Mouse (Mus musculus) bone marrow, adult 2 months (tissue): ENCODE results near the gene Kcna10. TPM values are rescaled to one million over a fixed set of nuclear protein-coding genes. Genes with fewer than 3 reads are reported as not detected.

Source experiments
- H3K27ac ChIP-seq: fragments of 200-500 bp; 2 replicates; pipeline ENCODE4 v1.5.1; 2012; ENCODE audit warnings: low read depth, mild to moderate bottlenecking, control low read depth, inconsistent platforms, low read length; ENCODE audit not compliant: control insufficient read depth, poor library complexity, insufficient read depth
- H3K4me1 ChIP-seq: fragments of 200-500 bp; 2 replicates; pipeline ENCODE4 v1.6.1; 2011; ENCODE audit warnings: low read length; ENCODE audit not compliant: control insufficient read depth, insufficient read depth
- H3K4me3 ChIP-seq: fragments of 200-500 bp; replicated peaks from 2 replicates; pipeline ENCODE3; 2011; ENCODE audit warnings: mild to moderate bottlenecking, low read depth, low read length, control low read depth; ENCODE audit not compliant: control insufficient read depth
- CTCF ChIP-seq: fragments of 200-500 bp; IDR thresholded peaks from 2 replicates; pipeline ENCODE4 v1.5.1; 2011; ENCODE audit warnings: low read length, control low read depth; ENCODE audit not compliant: control insufficient read depth, insufficient read depth
- POLR2A ChIP-seq: fragments of 200-500 bp; IDR thresholded peaks from 2 replicates; pipeline ENCODE4 v1.6.1; 2011; ENCODE audit warnings: low read depth, mild to moderate bottlenecking, control low read depth, low read length, borderline replicate concordance; ENCODE audit not compliant: control insufficient read depth
- WGBS: fragments of 180-500 bp; shearing (Covaris S2); methylation state at CpG from one replicate; pipeline ENCODE4 v1.1.7; 2018; 5-methylcytosine and 5-hydroxymethylcytosine counted together
- polyA plus RNA-seq: library from polyadenylated mRNA; stranded (reverse); fragments of >200 nt; gene quantifications from 2 replicates; pipeline ENCODE4 v1.2.4, GENCODE M21; 2011; ENCODE audit warnings: low replicate concordance; ENCODE audit not compliant: missing spikeins, insufficient read depth, insufficient read length

Kcna10 gene
- polyA plus RNA-seq, 1 experiment: not detected

DNA sequence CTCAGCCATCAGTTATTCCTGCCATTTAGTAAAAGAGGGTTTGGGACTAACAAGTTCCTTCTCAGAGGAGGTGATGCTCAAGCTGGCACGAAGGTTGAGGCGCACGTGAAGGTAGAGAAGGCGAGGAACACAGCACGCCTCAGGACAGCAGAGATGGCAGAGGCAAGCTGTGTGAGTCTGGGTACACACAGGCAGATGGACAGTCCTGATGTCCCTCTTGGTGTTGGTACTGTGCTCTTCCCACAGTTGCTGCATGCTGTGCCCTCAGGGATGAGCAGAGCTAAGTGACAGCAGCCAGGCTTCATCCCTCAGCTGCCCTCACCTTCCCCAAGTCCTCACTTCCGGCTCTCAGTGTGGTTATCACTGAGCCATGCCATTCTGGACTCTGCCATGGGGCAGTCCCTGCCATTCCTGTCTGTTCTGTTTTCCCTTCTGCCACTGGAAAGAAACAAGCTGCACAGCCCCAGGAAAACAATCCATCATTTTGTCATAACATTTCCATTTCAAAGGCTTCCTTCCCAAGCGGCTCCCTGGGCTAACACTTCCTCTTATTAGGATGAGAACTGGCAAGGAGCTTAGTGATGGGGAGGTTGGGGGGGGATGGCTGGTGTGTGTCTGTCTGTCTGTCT lies 24.9 kb downstream of the Kcna10 start:
- Histone ChIP-seq H3K4me1 (no peaks in the 10 kb centered on the region), H3K4me3 (no peak overlapping the region), H3K27ac (no peak overlapping the region)
- WGBS: 68% methylated on average over 7 of the region's 7 CpGs
- no peak for TF ChIP-seq CTCF
- no peak for TF ChIP-seq POLR2A

DNA sequence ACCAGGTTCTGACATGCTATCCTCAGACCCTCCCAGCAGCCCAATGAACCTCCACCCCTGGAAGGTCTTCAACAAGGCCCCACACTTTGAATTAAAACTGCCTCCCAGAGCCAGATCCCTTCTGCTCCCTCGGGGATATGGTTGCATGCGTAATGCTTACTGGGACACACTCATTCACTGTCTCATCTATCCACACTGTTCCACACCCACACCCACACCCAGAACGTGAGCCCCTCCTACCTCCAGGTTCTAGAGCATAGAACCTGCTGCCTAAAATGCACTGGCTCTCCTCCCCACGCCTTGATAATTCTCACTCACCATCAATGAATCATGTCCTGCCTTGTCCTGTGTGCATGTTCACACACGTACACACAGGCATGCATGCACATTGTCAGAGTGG lies 31.8 kb downstream of the Kcna10 start:
- Histone ChIP-seq H3K4me3 (no peak overlapping the region), H3K4me1 (no peaks in the 10 kb centered on the region), H3K27ac (no peak overlapping the region)
- TF ChIP-seq POLR2A (no peak), CTCF (no peak)
- WGBS: 79% methylated on average over 5 of the region's 5 CpGs

DNA sequence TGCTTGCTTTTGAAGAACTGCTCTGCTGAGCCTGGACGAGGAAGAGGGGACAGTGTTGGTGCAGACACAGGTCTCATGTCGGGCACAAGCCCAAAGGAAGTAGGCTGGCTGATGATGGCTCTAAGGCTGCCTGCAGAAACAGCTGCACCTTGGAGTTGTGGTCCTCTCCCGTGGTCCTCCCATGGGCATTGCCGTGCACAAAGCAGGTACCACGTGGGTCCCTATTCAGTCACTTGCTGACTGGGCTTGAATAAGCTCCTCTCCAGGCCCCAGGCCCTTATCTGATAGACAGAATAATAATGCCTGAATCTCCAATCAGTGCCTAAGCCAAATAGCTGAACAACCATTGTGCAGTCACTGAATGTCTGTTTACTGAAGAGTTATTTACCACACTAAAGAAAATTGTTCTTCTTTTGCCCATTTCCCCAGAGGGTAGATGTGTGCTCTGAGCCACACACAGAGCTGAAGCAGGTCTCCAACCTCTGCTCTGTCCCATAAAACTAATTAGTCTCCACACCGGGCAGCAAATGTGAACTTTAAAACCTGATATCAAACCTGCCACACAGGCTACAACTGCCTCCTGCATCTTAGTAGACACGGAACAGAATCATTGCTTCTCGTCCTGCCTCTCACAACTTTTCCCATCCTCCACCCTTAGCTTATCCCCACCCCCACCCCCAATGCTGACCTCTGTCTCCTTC lies 33.7 kb downstream of the Kcna10 start:
- no peaks in the 10 kb centered on the region for H3K4me1 ChIP-seq
- no peak overlapping the region for H3K27ac ChIP-seq
- H3K4me3 ChIP-seq: no peak overlapping the region
- TF ChIP-seq CTCF: no peak
- no peak for TF ChIP-seq POLR2A
- whole genome bisulfite sequencing: 66% methylated on average over 8 of the region's 8 CpGs

DNA sequence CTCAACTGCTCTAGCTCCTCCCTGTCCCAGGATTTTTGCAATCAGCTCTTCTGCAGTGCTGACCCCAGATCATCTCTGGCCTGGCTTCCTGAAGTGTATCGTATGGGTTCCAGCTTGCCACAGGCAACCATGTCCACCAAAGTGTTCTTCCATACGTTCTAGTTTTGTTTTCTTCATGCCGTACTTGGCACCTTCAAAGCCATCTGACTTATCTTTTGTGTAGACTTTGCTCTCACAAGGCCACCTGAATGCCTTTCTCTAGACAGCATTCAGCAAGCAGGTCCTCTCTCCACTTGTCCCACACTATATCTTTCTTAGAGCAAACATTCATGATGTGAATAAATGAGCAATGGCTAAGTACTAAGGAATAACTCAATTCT lies 34.2 kb downstream of the Kcna10 start:
- TF ChIP-seq POLR2A (no peak), CTCF (no peak)
- 76% methylated on average over 3 of the region's 3 CpGs for WGBS
- H3K4me3 ChIP-seq: no peak overlapping the region
- no peak overlapping the region for H3K27ac ChIP-seq
- H3K4me1 ChIP-seq: no peaks in the 10 kb centered on the region

DNA sequence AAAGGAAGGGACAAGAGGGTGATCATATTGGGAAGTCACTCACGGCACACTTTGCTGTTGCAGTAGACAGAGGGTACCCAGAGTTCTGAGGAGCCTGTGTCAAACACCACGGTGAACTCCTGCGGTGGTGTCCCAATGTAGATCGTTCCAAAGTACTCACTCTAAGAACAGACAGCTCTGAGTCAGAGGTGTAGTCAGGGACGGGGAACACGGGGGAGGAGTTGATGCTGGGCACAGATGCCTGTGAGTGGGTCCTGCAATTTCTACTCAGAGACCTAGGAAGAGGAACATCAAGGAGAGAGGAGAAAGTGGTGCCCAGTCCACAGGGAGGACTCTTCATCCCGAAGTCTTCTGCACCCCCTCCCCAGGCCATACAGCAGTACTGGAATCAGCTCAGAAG lies 35.7 kb downstream of the Kcna10 start:
- TF ChIP-seq POLR2A (no peak), CTCF (no peak)

DNA sequence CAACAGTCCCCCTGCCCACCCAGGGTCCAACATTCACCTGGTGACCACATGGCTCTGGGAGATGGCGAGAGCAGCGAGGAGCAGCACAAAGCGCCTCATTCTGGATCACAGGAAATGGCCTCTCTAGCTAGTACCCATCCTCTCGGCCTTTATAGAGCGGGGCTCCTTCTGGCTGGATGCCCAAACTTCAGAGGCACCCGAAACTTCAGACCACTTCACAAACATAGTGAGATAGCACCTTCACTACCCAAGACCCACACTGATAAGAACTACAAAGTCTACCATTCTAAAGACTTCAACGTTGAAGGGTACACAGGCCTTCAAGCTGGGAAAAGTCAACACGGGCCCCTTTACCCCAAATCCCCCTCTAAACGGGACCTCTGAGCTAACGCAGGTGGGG lies 38.8 kb downstream of the Kcna10 start, which contains the start of gene Cym:
Cym (minus strand) TSS at position 125 of the 400 bp plus-strand sequence.
- TF ChIP-seq POLR2A (no peak), CTCF (no peak)
- H3K27ac ChIP-seq: no peak within 1 kb of the TSS
- H3K4me3 ChIP-seq: no peak within 1 kb of the TSS
- WGBS: 75% methylated on average over 10 of the region's 10 CpGs
- no peaks in the 10 kb centered on the region for H3K4me1 ChIP-seq

More for the DNA sequence above, 35.7 kb downstream of the Kcna10 start:
- Histone ChIP-seq H3K4me1 (no peaks in the 10 kb centered on the region), H3K4me3 (no peak overlapping the region), H3K27ac (no peak overlapping the region)
- WGBS: 75% methylated on average over 7 of the region's 7 CpGs

DNA sequence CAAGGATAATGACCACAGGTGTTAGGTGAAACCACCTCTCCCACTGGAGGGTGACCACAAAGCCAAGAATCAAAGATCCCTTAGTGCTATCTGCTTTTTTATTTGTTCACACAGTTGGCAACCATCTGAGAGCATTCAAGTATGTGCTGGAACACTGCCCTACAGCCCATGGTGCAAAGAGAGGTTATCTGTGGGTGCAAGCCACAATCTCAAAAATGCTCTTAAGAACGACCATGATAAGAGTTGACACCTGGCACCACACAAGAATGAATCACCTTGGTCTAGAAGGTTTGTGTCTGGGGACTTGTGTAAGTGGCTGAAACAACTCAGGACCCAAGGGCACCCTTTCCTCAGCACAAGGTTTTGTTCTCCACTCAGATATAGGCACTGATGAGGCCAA lies 40.4 kb downstream of the Kcna10 start:
- no peaks in the 10 kb centered on the region for H3K4me1 ChIP-seq
- no peak overlapping the region for H3K4me3 ChIP-seq
- TF ChIP-seq CTCF: no peak
- no peak for TF ChIP-seq POLR2A
- WGBS: 56% methylated on average over 1 of the region's 1 CpGs
- H3K27ac ChIP-seq: no peak overlapping the region

DNA sequence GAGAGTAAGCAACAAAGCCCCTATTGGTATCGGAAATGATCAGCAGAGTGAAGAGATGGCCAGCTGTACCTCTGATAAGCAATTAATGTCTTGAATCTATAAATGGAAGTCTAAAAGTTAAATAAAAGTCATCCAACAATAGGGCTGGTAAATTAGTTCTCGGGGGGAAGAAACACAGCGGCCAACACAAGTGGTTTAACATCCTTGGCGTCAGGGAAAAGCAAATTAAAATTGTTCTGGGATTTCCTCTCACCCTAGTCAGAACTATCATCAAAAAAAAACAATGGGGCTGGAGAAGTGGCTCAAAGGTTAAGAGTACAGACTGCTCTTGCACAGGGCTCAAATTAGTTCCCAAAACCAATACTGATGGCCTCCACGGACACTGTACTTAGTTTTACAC lies 43.0 kb downstream of the Kcna10 start:
- H3K27ac ChIP-seq: no peak overlapping the region
- WGBS: 82% methylated on average over 5 of the region's 5 CpGs
- TF ChIP-seq POLR2A (no peak), CTCF (no peak)
- no peak overlapping the region for H3K4me3 ChIP-seq
- no peaks in the 10 kb centered on the region for H3K4me1 ChIP-seq

DNA sequence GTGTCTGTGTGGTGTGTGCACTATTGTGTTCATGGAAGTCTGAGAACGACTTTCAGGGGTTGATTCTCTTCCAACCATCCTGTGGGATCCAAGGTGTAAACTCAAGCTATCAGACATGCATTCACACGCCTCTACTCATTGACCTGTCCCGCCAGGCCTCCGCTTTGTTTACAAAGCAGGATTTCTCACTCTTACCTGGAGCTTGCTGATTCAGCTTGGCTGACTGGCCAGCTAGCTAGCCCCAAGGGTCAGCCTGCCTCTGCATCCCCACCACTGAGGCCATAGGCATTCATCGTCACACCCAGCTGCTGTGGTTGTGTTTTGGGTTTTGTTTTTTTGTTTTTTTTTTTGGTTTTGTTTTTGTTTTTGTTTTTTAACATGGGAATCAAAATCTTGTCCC lies 46.4 kb downstream of the Kcna10 start:
- 76% methylated on average over 5 of the region's 5 CpGs for WGBS
- Histone ChIP-seq H3K4me1 (no peaks in the 10 kb centered on the region; the same call in 1 of the 2 replicates), H3K4me3 (no peak overlapping the region), H3K27ac (no peak overlapping the region)
- TF ChIP-seq POLR2A (no peak), CTCF (no peak)
